Mouse (Mus musculus) adrenal gland, adult 2 months (tissue): Measurements from ENCODE around the gene 4930451I11Rik. TPM values are rescaled to one million over a fixed set of nuclear protein-coding genes. Genes with fewer than 3 reads are reported as not detected.
A peak's percentile ranks its signal among the peaks of the same experiment; 100 is the strongest.

Source experiments
- DNase-seq: peaks from one replicate; pipeline ENCODE4 v3.0.0; 2021
- polyA plus RNA-seq: library from polyadenylated mRNA; depleted of rRNA; stranded (reverse); fragments of >200 nt; gene quantifications from 2 replicates; pipeline ENCODE4 v1.2.3, GENCODE M21; 2012
- total RNA-seq, 2 experiments: library from RNA; stranded (reverse); gene quantifications; 2 replicates each; pipeline ENCODE4 v1.2.3; 2021

The 4930451I11Rik gene
- total and polyA plus RNA-seq, 3 experiments = not detected

DNA sequence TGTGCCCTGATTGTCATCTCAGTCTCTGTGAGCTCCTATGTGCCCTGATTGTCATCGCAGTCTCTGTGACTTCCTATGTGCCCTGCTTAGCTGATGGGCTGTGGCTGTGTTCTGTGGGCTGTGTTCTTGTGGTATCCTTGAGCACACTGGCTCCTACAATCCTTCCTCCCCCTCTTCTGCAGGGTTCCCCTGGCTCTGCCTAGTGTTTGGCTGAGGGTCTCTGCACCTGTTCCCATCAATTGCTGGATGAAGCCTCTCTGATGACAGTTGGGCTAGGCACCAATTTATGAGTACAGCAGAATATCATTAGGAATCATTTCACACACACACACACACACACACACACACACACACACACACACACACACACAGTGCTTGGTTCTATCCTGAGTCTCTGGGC lies 1.9 kb upstream of the 4930451I11Rik start:
- no peak for DNase-seq

- DNase-seq = peak; percentile 77
Observed at GRCm38 (mm10) chr7:126832036-126832598, 678 bp upstream of the 4930451I11Rik start.

GRCm38 (mm10) chr7:126825952-126826351 lies 5.5 kb downstream of the 4930451I11Rik start:
- DNase-seq = no peak

GRCm38 (mm10) chr7:126825403-126825802 lies 6.0 kb downstream of the 4930451I11Rik start:
- DNase-seq = no peak

- no peak for DNase-seq
Observed at GRCm38 (mm10) chr7:126823940-126824339, 7.5 kb downstream of the 4930451I11Rik start.

- no peak for DNase-seq
Observed at GRCm38 (mm10) chr7:126823202-126823711, 8.2 kb downstream of the 4930451I11Rik start.

DNA sequence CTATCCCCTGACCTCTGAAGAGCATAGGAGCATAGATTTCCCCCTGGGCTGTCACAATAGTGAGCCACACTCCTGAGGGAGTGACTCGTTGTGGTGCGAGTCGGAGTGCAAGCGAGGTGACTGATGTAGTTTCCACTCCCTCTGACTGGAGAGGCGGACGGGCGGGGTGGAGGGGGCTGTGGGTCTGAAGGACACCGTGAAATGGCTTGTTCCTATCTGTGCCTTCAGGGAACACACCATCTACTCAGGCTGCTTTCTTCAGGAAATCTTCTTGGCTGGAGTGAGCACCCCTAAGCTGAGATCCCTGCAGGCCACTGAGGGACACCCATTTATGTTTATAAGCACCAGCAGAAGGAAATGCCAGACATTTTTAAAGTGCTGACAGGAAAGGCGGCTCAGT lies 8.7 kb downstream of the 4930451I11Rik start:
- DNase-seq = peak; percentile 63

- DNase-seq = peak; percentile 88
Observed at GRCm38 (mm10) chr7:126821835-126822511, 9.5 kb downstream of the 4930451I11Rik start.

- no peak for DNase-seq
Observed at GRCm38 (mm10) chr7:126818818-126819217, 12.6 kb downstream of the 4930451I11Rik start.

DNA sequence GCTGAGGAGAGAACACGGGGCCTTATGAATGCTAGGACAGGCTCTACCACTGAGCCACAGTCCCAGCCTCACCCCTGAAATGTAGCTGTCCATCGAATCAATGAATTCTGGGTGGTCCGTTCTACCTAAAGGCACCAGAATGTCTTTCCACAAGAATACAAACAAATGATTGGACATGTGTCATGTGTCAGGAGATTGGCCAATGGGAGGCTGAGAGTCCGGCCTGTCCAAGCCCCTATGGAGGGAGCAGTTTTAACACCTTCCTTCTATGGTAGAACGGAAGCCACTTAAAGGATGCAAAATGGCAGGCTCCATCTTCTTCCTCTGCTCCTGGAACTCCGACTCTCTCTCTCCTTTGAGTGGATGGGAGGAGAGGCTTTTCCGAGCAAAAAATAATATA lies 13.8 kb downstream of the 4930451I11Rik start:
- no peak for DNase-seq

DNA sequence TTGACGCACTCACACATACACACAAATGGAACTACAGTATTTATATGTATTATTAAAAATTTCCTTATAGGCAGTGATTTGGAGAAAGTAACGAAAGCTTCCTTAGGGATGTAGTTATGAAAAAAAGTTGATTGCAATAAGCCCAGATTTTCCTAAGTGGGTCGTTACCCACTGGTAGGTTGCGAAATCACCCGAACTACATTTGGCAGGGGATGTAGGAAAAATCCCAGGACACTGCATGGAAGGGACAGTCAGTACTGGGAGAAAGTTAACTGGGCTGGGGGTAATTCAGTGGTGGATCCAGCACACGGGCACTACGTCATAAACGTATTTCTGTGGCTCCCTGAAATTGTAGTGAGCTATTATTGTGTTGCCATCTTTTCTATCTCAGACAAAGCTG lies 14.9 kb downstream of the 4930451I11Rik start:
- DNase-seq = no peak

DNA sequence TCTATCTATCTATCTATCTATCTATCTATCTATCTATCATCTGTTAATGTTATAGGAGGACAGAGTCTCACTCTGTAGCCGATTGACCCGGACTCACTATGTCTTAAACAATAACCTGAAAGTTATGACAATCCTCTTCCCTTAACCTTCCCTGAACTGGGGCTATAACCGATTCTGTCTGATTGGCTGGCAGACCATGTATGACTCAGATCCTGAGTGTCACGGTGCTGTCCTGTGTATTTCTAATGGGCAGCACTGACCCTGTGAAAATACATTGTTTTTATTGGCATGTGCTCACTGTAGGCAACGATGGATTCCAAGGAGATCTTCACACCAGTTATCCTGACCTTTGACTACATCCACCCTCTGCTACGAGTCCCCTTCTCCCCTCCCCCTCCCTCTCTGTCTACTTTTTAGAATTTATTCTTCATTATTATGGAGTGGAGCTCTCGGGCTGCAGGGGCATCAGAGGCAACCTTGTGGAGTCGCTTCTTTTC lies 15.7 kb downstream of the 4930451I11Rik start:
- peak; percentile 55 for DNase-seq

- no peak for DNase-seq
Observed at GRCm38 (mm10) chr7:126809723-126810369, 21.6 kb downstream of the 4930451I11Rik start.

DNA sequence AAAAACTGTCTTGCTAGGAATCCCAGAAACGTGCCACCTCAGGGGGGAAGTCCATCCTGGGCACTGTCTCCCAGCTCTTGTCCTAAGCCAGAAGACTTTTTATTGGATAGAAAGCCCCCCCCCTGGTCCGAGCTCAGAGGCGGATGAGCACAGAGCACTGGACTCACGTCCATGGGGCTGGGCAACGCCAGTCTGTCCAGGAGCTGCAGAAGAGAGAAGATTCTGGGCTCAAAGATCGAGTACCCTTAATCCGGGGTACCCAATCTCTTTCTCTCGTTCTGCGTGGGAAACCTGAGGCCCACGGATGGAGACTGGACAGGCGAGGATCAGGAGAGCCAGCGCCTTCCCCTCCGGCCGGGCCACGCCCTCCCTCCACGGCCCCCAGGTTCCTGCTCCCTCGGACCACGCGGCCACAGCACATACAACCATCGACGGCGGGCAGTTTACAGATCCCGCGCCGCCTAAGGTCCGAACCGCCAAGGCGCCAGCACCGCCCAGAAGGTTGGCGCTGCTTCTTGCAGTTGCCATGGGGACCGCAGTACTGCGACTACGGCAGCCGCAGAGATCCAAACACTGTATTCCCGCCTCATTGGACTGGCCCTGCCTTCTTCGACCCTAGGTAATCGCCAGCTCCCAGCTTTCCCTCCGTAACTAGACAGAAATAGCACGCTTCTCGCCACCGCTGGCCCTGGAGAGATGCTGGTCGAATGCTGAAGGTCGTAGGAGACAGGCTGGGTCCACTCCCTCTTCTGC lies 22.6 kb downstream of the 4930451I11Rik start:
- DNase-seq = peak; percentile 93

DNA sequence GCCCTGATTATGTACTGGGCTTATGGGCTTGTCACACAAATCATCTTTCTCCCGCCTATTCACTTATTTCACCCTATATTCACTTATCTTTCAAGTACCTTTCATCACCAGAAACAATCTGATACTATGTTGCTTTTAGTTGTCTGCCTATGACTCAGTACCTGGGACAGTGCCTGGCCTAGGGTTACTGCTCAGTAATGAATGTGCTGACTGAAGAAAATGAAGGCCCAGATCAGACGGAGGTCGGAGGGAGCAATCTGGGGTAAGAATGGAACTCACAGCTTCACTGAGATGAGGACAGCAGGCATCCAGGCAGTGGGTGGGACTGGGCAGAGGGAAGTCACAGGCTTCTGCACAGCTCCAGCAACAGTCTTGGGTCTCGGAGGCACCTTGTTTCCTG lies 24.0 kb downstream of the 4930451I11Rik start:
- peak; percentile 60 for DNase-seq

GRCm38 (mm10) chr7:126806956-126807355 lies 24.5 kb downstream of the 4930451I11Rik start:
- DNase-seq = no peak

DNA sequence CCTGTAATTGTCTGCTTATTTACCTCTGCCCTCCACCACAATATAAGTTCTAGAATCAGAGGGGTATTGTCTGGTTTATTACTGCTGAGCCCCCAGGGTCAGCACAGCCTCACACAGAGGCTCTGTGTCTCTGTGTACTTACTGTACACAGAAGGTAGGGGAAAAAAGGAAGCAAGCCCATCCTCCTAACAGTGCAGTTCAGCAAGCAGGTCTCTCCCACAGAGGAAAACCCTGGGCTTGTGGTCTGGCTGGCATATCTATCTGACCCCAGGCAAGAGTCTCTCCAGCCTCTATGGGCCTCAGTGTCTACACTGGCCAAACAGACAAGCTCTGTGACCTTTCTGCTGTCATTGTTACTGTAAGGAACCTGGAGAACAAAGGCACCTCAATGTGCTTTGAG lies 27.7 kb downstream of the 4930451I11Rik start:
- DNase-seq = no peak

- DNase-seq = peak; percentile 73
Observed at GRCm38 (mm10) chr7:126803181-126803580, 28.3 kb downstream of the 4930451I11Rik start.

DNA sequence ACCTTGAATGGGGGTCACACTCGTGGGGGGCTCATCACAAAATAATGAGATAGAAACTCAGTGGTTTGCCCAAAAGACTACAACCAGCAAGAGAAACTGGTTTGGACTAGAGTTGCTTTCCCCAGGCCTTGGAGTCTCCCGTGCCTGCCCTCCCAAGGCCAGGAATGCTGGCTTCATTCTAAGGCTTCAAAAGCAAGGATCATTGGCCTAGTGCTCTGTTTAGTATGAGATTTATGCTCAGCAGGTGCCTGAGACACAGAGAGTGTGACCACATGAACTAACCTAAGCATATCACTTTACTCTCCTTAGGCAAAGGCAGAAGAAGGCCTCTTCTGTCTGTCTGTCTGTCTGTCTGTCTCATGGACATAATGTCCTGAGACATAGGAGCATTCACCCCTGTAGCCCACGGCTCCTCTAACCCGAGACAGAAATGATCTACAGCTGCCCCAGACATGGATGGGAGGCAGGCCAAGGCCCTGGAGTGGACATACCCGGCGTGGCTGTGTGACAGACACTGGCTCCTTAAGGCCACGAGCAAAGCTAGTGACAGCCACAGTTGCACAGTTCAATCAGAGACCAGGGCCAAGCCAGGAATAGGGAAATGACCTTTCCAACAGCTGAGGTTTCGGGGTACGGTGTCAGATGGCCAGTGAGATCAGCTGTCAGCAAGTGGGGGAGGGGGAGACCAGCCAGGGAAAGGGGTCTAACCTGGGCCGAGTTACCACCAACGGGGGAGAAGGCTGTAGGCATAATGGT lies 29.1 kb downstream of the 4930451I11Rik start:
- DNase-seq = peak; percentile 70

GRCm38 (mm10) chr7:126801057-126801422 lies 30.4 kb downstream of the 4930451I11Rik start:
- no peak for DNase-seq

DNA sequence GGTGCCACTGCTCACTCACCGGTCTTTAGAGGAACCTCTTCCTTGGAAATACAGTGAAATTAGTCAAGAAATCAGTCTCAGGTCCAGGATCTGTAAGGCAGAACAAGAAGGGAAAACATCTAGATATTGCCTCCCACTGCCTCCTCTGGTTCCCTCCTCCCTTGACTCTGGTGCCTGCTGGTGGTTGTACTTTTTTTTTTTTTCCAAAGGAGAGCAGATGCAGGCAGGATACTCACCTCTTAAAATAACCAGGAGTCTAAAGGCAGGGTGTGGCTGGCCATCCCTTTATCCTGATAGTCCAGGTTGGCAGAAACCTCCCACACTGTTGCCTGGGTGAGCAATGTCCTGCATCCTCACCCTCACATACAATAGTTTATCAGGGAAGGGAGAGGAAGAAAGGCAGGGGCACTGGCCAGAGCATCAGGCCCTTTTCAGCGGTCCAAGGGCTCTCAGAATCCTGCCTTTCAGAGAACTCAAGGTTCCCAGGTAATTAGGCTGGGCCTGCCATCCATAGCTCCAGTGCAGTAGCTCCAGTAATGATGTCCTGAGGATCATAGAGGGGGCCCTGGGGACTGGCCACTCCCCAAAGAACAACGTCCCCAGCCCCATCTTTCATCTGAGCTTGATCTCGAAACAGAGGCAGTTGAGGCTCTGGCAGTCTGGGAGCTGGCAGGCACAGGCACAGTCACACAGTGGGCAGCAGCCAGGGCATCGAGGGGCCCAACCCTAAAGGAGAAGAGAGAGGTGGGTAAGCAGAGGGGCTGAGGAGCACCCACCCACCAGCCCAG lies 31.0 kb downstream of the 4930451I11Rik start:
- DNase-seq = no peak
